Mouse (Mus musculus) forebrain, embryonic 16.5 days (tissue): ENCODE measurements around the gene Rab3il1. TPM values are rescaled to one million over a fixed set of nuclear protein-coding genes. Genes with fewer than 3 reads are reported as not detected.
A peak's percentile ranks its signal among the peaks of the same experiment; 100 is the strongest.

Source experiments
- ATAC-seq: fragments of 200-750 bp; cut with Nextera tagmentation; 2 replicates; pipeline ENCODE4 v1.8.0; 2017; ENCODE audit warnings: mild to moderate bottlenecking, moderate library complexity
- H3K27ac ChIP-seq: fragments of 300-500 bp; sonication (generic); 2 replicates; pipeline ENCODE4 v1.5.1; 2014; ENCODE audit warnings: low read length, control low read depth
- H3K27me3 ChIP-seq: fragments of 300-500 bp; sonication (generic); replicated peaks from 2 replicates; pipeline ENCODE4 v1.6.1; 2014; ENCODE audit warnings: low read length; ENCODE audit not compliant: control insufficient read depth, insufficient read depth
- H3K36me3 ChIP-seq: fragments of 300-500 bp; sonication (generic); 2 replicates; pipeline ENCODE4 v1.6.1; 2014; ENCODE audit not compliant: control insufficient read depth, insufficient read depth
- H3K4me1 ChIP-seq: fragments of 300-500 bp; sonication (generic); replicated peaks from 2 replicates; pipeline ENCODE4 v1.6.1; 2014; ENCODE audit warnings: low read length; ENCODE audit not compliant: control insufficient read depth, insufficient read depth
- H3K4me2 ChIP-seq: fragments of 300-500 bp; sonication (generic); 2 replicates; pipeline ENCODE4 v1.6.1; 2014; ENCODE audit warnings: mild to moderate bottlenecking, low read length, control low read depth
- H3K4me3 ChIP-seq: fragments of 300-500 bp; sonication (generic); replicated peaks from 2 replicates; pipeline ENCODE4 v1.5.1; 2014; ENCODE audit warnings: mild to moderate bottlenecking, low read length, control low read depth
- H3K9ac ChIP-seq: fragments of 300-500 bp; sonication (generic); replicated peaks from 2 replicates; pipeline ENCODE4 v1.6.1; 2014; ENCODE audit warnings: low read depth, low read length, control low read depth
- H3K9me3 ChIP-seq: fragments of 300-500 bp; sonication (generic); 2 replicates; pipeline ENCODE4 v1.6.1; 2016; ENCODE audit warnings: low read length; ENCODE audit not compliant: control insufficient read depth
- WGBS: fragments of 180-500 bp; shearing (Covaris S2); extraction: QIAGEN DNeasy Blood & Tissue Kit; methylation state at CpG from one replicate; pipeline ENCODE4 v1.1.7; 2014; 5-methylcytosine and 5-hydroxymethylcytosine counted together
- polyA plus RNA-seq: library from polyadenylated mRNA; unstranded; fragments of >200 nt; fragmentation: Nextera tagmentation; extraction: Ambion mirVana; gene quantifications from 2 replicates; pipeline ENCODE4 v1.2.1, GENCODE M21; 2015

Rab3il1 gene
- polyA plus RNA-seq, 1 experiment from 2014 or later, result 18.4 TPM

- WGBS, result 88% methylated on average over 5 of the region's 5 CpGs
- Histone ChIP-seq H3K4me2 (no peak overlapping the region), H3K36me3 (no peaks in the 10 kb centered on the region), H3K9ac (no peak overlapping the region), H3K4me1 (peaks cover 5% of the 10 kb centered on the region; the same call in 1 of the 2 replicates), H3K27me3 (no peaks in the 10 kb centered on the region), H3K4me3 (no peak overlapping the region), H3K9me3 (no peaks in the 10 kb centered on the region), H3K27ac (no peak overlapping the region)
- no peak for ATAC-seq
Measured at GRCm38 (mm10) chr19:10034356-10034755, 32.9 kb downstream of the Rab3il1 start.

- no peak overlapping the region for H3K9ac ChIP-seq
- 55% methylated on average over 8 of the region's 8 CpGs for WGBS
- no peaks in the 10 kb centered on the region for H3K27me3 ChIP-seq
Measured at GRCm38 (mm10) chr19:10034785-10035447, 33.4 kb downstream of the Rab3il1 start.

GRCm38 (mm10) chr19:10037534-10037933, 36.1 kb downstream of the Rab3il1 start:
- no peak overlapping the region for H3K9ac ChIP-seq
- H3K27me3 ChIP-seq, result no peaks in the 10 kb centered on the region
- H3K27ac ChIP-seq, result no peak overlapping the region
- H3K4me3 ChIP-seq, result no peak overlapping the region
- no peak for ATAC-seq
- 58% methylated on average over 2 of the region's 2 CpGs for WGBS
- no peak overlapping the region for H3K4me2 ChIP-seq
- no peaks in the 10 kb centered on the region for H3K9me3 ChIP-seq
- H3K4me1 ChIP-seq, result peaks cover 18% of the 10 kb centered on the region
- H3K36me3 ChIP-seq, result no peaks in the 10 kb centered on the region

More at GRCm38 (mm10) chr19:10034785-10035447, 33.4 kb downstream of the Rab3il1 start:
- H3K4me3 ChIP-seq, result no peak overlapping the region
- no peaks in the 10 kb centered on the region for H3K9me3 ChIP-seq
- H3K4me2 ChIP-seq, result no peak overlapping the region
- H3K36me3 ChIP-seq, result no peaks in the 10 kb centered on the region
- H3K4me1 ChIP-seq, result peaks cover 5% of the 10 kb centered on the region; the same call in 1 of the 2 replicates
- peak; percentile 79 for ATAC-seq
- no peak overlapping the region for H3K27ac ChIP-seq

GRCm38 (mm10) chr19:10038364-10038763, 36.9 kb downstream of the Rab3il1 start:
- 74% methylated on average over 3 of the region's 3 CpGs for WGBS
- H3K27ac ChIP-seq, result no peak overlapping the region

GRCm38 (mm10) chr19:10038910-10039309, 37.4 kb downstream of the Rab3il1 start:
- no peak overlapping the region for H3K9ac ChIP-seq
- no peaks in the 10 kb centered on the region for H3K9me3 ChIP-seq
- H3K4me3 ChIP-seq, result no peak overlapping the region
- peaks cover 21% of the 10 kb centered on the region for H3K4me1 ChIP-seq
- 6% methylated on average over 3 of the region's 3 CpGs for WGBS
- no peak overlapping the region for H3K4me2 ChIP-seq
- H3K36me3 ChIP-seq, result no peaks in the 10 kb centered on the region
- H3K27ac ChIP-seq, result no peak overlapping the region; the same call in 1 of the 2 replicates
- H3K27me3 ChIP-seq, result no peaks in the 10 kb centered on the region
- ATAC-seq, result no peak

More at GRCm38 (mm10) chr19:10038364-10038763, 36.9 kb downstream of the Rab3il1 start:
- Histone ChIP-seq H3K27me3 (no peaks in the 10 kb centered on the region), H3K9me3 (no peaks in the 10 kb centered on the region), H3K36me3 (no peaks in the 10 kb centered on the region), H3K4me2 (no peak overlapping the region), H3K4me3 (no peak overlapping the region), H3K4me1 (peaks cover 21% of the 10 kb centered on the region), H3K9ac (no peak overlapping the region)
- no peak for ATAC-seq

GRCm38 (mm10) chr19:10039615-10040014, 38.1 kb downstream of the Rab3il1 start:
- no peak overlapping the region for H3K4me3 ChIP-seq
- no peak for ATAC-seq
- no peaks in the 10 kb centered on the region for H3K27me3 ChIP-seq
- H3K9me3 ChIP-seq, result no peaks in the 10 kb centered on the region
- no peak overlapping the region for H3K9ac ChIP-seq
- H3K4me1 ChIP-seq, result peaks cover 21% of the 10 kb centered on the region
- H3K36me3 ChIP-seq, result no peaks in the 10 kb centered on the region
- WGBS, result 85% methylated on average over 2 of the region's 2 CpGs
- H3K4me2 ChIP-seq, result no peak overlapping the region
- H3K27ac ChIP-seq, result no peak overlapping the region

GRCm38 (mm10) chr19:10040866-10041387, 39.5 kb downstream of the Rab3il1 start:
- H3K9ac ChIP-seq, result peak overlapping the region; percentile 82
- H3K36me3 ChIP-seq, result no peaks in the 10 kb centered on the region
- no peaks in the 10 kb centered on the region for H3K9me3 ChIP-seq
- peaks cover 21% of the 10 kb centered on the region for H3K4me1 ChIP-seq
- WGBS, result 7% methylated on average over 16 of the region's 20 CpGs
- H3K4me3 ChIP-seq, result peak overlapping the region; percentile 78
- no peak overlapping the region for H3K27ac ChIP-seq
- H3K4me2 ChIP-seq, result peak overlapping the region; percentile 97
- peak; percentile 31 for ATAC-seq
- no peaks in the 10 kb centered on the region for H3K27me3 ChIP-seq

- ATAC-seq, result peak; percentile 88
- Histone ChIP-seq H3K27ac (no peak within 1 kb of the TSS; the same call in 1 of the 2 replicates), H3K36me3 (no peaks in the 10 kb centered on the region), H3K9ac (peak within 1 kb of the TSS; percentile 82), H3K9me3 (no peaks in the 10 kb centered on the region), H3K27me3 (no peaks in the 10 kb centered on the region), H3K4me1 (peaks cover 21% of the 10 kb centered on the region), H3K4me3 (peak within 1 kb of the TSS; percentile 78), H3K4me2 (peak within 1 kb of the TSS; percentile 97)
- under 1% methylated on average over 68 of the region's 69 CpGs for WGBS
Measured at GRCm38 (mm10) chr19:10041388-10042148, 40.1 kb downstream of the Rab3il1 start, which contains the start of gene Fads3. Gene Fads3 (plus strand): TSS chr19:10041569.

GRCm38 (mm10) chr19:10042232-10042631, 40.8 kb downstream of the Rab3il1 start:
- Histone ChIP-seq H3K36me3 (no peaks in the 10 kb centered on the region), H3K4me1 (peaks cover 21% of the 10 kb centered on the region), H3K27me3 (no peaks in the 10 kb centered on the region), H3K27ac (no peak overlapping the region), H3K4me3 (peak overlapping the region; percentile 78), H3K4me2 (peak overlapping the region; percentile 97), H3K9me3 (no peaks in the 10 kb centered on the region), H3K9ac (peak overlapping the region; percentile 82)
- ATAC-seq, result 0 out of 2 replicates have a peak, but pooled peaks have one; percentile 9
- 61% methylated on average over 6 of the region's 6 CpGs for WGBS
